Mouse (Mus musculus) hematopoietic stem cell, adult 5-6 weeks (primary cell): ENCODE measurements around the gene Samd4b. TPM values are rescaled to one million over a fixed set of nuclear protein-coding genes. Genes with fewer than 3 reads are reported as not detected.
A peak's percentile ranks its signal among the peaks of the same experiment; 100 is the strongest.

Experiments
- ATAC-seq, 2 experiments: fragments of 125-278 bp in 1 of 2; replicated peaks in 1 of 2; 2 replicates each; pipeline ENCODE4 v1.8.0; 2016 to 2017; ENCODE audit warnings: inconsistent platforms in 2 of 2, mild to moderate bottlenecking in 2 of 2, moderate number of reproducible peaks in 2 of 2, low read depth in 1 of 2, moderate TSS enrichment in 1 of 2; ENCODE audit not compliant: low FRiP score in 2 of 2, poor library complexity in 2 of 2, severe bottlenecking in 2 of 2, insufficient read depth in 1 of 2, low TSS enrichment in 1 of 2
- total RNA-seq: library from RNA; stranded (forward); fragments of 172-1452, 232-1000 nt; gene quantifications from 2 replicates; pipeline ENCODE4 v1.2.3, GENCODE M21; 2017

Samd4b gene
- total RNA-seq, 1 experiment from 2014 or later = 6.3 TPM

GRCm38 (mm10) chr7:28350155-28350883 lies 247.6 kb downstream of the Samd4b start, which contains the start of gene Rps16:
Gene Rps16, plus strand, starts transcription at chr7:28350652.
- peak; percentile 94 for ATAC-seq

Other genes starting within 250 kb of the Samd4b start
- gene Rps16, start 247.5 kb downstream of the Samd4b start, total RNA-seq = 943 and 1,083 TPM in 2 replicates
- 3.5 and 12.5 TPM in 2 replicates for gene Plekhg2, start 225.5 kb downstream of the Samd4b start, total RNA-seq
- 166 and 198 TPM in 2 replicates for gene Zfp36, start 217.9 kb downstream of the Samd4b start, total RNA-seq
- 15.8 and 32.4 TPM in 2 replicates for gene Med29, start 205.4 kb downstream of the Samd4b start, total RNA-seq
- gene Paf1, start 205.2 kb downstream of the Samd4b start, total RNA-seq = 181 and 184 TPM in 2 replicates
- gene Gmfg, start 160.7 kb downstream of the Samd4b start, total RNA-seq = 584 and 882 TPM in 2 replicates
- gene Lrfn1, start 146.2 kb downstream of the Samd4b start, total RNA-seq = 2.2 and 8.7 TPM in 2 replicates
- gene Ifnl2, start 87.7 kb downstream of the Samd4b start, total RNA-seq = not detected in 2 replicates
- not detected in 2 replicates for gene Ifnl3, start 75.3 kb downstream of the Samd4b start, total RNA-seq
- gene Sycn, start 57.3 kb downstream of the Samd4b start, total RNA-seq = not detected in 2 replicates
- gene Nccrp1, start 50.9 kb downstream of the Samd4b start, total RNA-seq = not detected in 2 replicates
- gene Pak4, start within 50 bp of the Samd4b start, total RNA-seq = 7.0 and 10.4 TPM in 2 replicates
- not detected in 2 replicates for gene Acp7, start 33.2 kb upstream of the Samd4b start, total RNA-seq
- gene Fbxo27, start 94.7 kb upstream of the Samd4b start, total RNA-seq = not detected in 2 replicates
- 1.1 and 2.1 TPM in 2 replicates for gene Fbxo17, start 118.7 kb upstream of the Samd4b start, total RNA-seq
- gene Mrps12, start 143.7 kb upstream of the Samd4b start, total RNA-seq = 26.3 and 31.4 TPM in 2 replicates
- 5.9 and 10.6 TPM in 2 replicates for gene Sars2, start 143.8 kb upstream of the Samd4b start, total RNA-seq
- gene Ccer2, start 158.0 kb upstream of the Samd4b start, total RNA-seq = not detected in 2 replicates
- gene Sirt2, start 168.6 kb upstream of the Samd4b start, total RNA-seq = 27.7 and 37.4 TPM in 2 replicates
- 12.4 and 13.1 TPM in 2 replicates for gene Nfkbib, start 169.4 kb upstream of the Samd4b start, total RNA-seq
- 40.5 and 51.7 TPM in 2 replicates for gene Rinl, start 190.8 kb upstream of the Samd4b start, total RNA-seq
- gene Hnrnpl, start 210.4 kb upstream of the Samd4b start, total RNA-seq = 340 and 427 TPM in 2 replicates
- gene Ech1, start 227.1 kb upstream of the Samd4b start, total RNA-seq = 120 and 123 TPM in 2 replicates
- 16.7 and 16.8 TPM in 2 replicates for gene Lgals4, start 235.7 kb upstream of the Samd4b start, total RNA-seq